Mouse (Mus musculus) embryonic facial prominence, embryonic 13.5 days (tissue): ENCODE results near the gene Zyx. TPM values are rescaled to one million over a fixed set of nuclear protein-coding genes. Genes with fewer than 3 reads are reported as not detected.

ENCODE experiments used
- ATAC-seq: fragments of 200-750 bp; cut with Nextera tagmentation; 2 replicates; pipeline ENCODE4 v1.8.0; 2017; ENCODE audit warnings: low read depth; ENCODE audit not compliant: insufficient number of reproducible peaks, insufficient read depth, low FRiP score, low TSS enrichment
- H3K27ac ChIP-seq: fragments of 300-500 bp; sonication (generic); 2 replicates; pipeline ENCODE4 v1.5.1; 2015; ENCODE audit warnings: moderate library complexity, mild to moderate bottlenecking, inconsistent platforms
- H3K27me3 ChIP-seq: fragments of 300-500 bp; sonication (generic); 2 replicates; pipeline ENCODE4 v1.6.1; 2015; ENCODE audit warnings: mild to moderate bottlenecking, inconsistent platforms
- H3K36me3 ChIP-seq: fragments of 300-500 bp; sonication (generic); 2 replicates; pipeline ENCODE4 v1.6.1; 2015; ENCODE audit warnings: mild to moderate bottlenecking, inconsistent platforms
- H3K4me1 ChIP-seq: fragments of 300-500 bp; sonication (generic); 2 replicates; pipeline ENCODE4 v1.6.1; 2015; ENCODE audit warnings: inconsistent platforms
- H3K4me2 ChIP-seq: fragments of 300-500 bp; sonication (generic); 2 replicates; pipeline ENCODE4 v1.6.1; 2015; ENCODE audit warnings: moderate library complexity, mild to moderate bottlenecking, inconsistent platforms
- H3K4me3 ChIP-seq: fragments of 300-500 bp; sonication (generic); 2 replicates; pipeline ENCODE4 v1.5.1; 2015; ENCODE audit warnings: mild to moderate bottlenecking, inconsistent platforms
- H3K9ac ChIP-seq: fragments of 300-500 bp; sonication (generic); 2 replicates; pipeline ENCODE4 v1.6.1; 2015; ENCODE audit warnings: mild to moderate bottlenecking, inconsistent platforms
- H3K9me3 ChIP-seq: fragments of 300-500 bp; sonication (generic); 2 replicates; pipeline ENCODE4 v1.6.1; 2016; ENCODE audit warnings: inconsistent platforms
- WGBS: fragments of 180-500 bp; shearing (Covaris S2); methylation state at CpG from one replicate; pipeline ENCODE4 v1.1.7; 2015; ENCODE audit warnings: mixed read lengths; 5-methylcytosine and 5-hydroxymethylcytosine counted together
- polyA plus RNA-seq: library from polyadenylated mRNA; unstranded; fragments of >200 nt; fragmentation: Nextera tagmentation; extraction: Ambion mirVana; gene quantifications from 2 replicates; pipeline ENCODE4 v1.2.1, GENCODE M21; 2015

Gene Zyx
- polyA plus RNA-seq, 1 experiment from 2014 or later, result 77.2 TPM

DNA sequence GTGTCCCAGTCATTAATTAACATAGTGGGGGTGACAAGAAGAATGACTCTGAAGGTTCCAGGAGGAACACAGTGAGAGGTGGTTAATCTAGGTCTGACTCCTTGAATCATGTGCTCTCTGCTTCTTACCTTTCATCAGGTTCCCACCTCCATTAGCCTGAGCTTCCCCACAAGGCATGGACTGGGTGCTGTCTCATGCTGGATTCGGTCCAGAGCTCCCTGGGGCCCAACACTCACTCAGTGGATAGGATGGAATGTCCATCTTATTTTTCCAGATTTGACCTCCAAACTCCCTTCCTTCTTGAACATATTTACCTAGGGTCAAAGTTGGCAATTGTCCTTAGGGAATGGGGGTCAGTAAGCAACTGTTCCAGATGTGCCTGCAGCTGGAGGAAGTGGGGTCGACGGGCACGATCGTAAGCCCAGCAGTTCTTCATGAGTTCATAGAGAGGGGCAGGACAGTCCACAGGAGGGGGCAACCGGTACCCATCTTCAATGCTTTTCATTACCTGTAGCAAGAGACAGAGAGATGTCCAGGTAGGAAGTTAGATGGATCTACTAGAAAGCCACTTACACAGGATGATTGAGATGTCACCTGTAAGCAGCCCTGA, 10.9 kb downstream of the Zyx start:
- Histone ChIP-seq H3K4me3 (no peak overlapping the region), H3K4me1 (no peaks in the 10 kb centered on the region), H3K4me2 (no peak overlapping the region), H3K27ac (no peak overlapping the region), H3K9ac (no peak overlapping the region), H3K9me3 (no peaks in the 10 kb centered on the region), H3K27me3 (no peaks in the 10 kb centered on the region), H3K36me3 (peaks cover 65% of the 10 kb centered on the region)
- WGBS, result 77% methylated on average over 6 of the region's 6 CpGs
- ATAC-seq, result no peak

DNA sequence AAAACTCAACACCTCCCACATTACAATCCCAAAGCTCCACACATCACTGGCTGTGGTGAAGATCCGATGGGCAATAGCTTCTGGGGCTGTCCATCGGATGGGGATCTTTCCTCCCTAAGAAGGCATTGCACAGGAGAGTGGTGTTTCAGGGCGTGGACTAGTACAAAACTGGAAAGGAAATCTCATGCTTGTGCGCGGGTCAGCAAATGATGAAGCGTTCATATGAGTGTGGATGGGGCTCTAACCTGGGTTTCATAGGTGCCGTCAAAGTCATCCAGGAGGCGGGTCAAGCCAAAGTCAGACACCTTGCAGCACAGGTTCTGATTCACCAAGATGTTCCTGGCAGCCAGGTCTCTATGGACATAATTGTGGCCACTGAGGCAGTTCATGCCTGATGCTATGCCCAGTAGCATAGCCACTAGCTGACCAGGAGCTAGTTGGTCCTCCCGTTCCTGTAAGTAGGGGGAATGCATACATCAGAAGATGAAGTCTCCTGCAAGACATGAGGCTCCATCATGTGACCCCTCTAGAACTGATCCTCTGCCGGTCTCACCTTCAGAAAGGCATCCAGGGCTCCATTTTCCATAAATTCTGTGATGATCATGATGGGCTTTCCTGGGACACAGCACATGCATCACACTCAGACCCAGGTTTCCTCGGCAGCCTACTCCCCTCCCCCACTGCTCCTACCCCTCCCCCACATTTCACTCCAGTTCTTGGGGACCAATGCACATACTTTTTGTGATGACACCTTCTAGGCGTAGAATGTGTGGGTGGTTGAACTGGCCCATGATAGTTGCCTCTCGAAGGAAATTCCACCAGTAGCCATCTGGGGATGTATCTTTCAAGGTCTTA, 11.8 kb downstream of the Zyx start:
- WGBS, result 92% methylated on average over 13 of the region's 13 CpGs
- no peak overlapping the region for H3K27ac ChIP-seq
- no peaks in the 10 kb centered on the region for H3K4me1 ChIP-seq
- no peaks in the 10 kb centered on the region for H3K27me3 ChIP-seq
- no peaks in the 10 kb centered on the region for H3K9me3 ChIP-seq
- no peak overlapping the region for H3K4me3 ChIP-seq
- no peak overlapping the region for H3K4me2 ChIP-seq
- peaks cover 56% of the 10 kb centered on the region for H3K36me3 ChIP-seq
- no peak overlapping the region for H3K9ac ChIP-seq
- no peak for ATAC-seq

DNA sequence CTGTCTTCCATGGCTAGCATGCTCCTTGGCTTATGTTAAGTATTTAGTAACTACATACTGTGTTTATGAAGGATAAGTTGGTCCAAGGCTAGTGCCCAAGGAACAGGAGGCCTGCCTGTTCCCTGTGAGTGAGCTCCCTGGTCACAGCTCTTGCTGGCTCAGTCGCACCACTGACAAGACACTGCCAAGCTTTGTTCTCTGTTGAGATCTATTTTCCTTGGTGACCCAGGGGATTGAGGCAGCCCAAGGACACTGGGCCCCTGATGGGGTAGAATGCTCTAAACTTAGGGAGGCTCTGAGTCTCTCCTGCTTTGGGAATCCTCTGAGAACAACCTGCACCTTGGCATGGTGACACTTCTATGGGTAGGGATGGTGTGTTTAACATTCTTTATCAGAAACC, 12.6 kb downstream of the Zyx start:
- no peak overlapping the region for H3K9ac ChIP-seq
- H3K4me3 ChIP-seq, result no peak overlapping the region
- H3K27me3 ChIP-seq, result no peaks in the 10 kb centered on the region
- no peaks in the 10 kb centered on the region for H3K9me3 ChIP-seq
- peaks cover 48% of the 10 kb centered on the region for H3K36me3 ChIP-seq
- no peaks in the 10 kb centered on the region for H3K4me1 ChIP-seq
- H3K27ac ChIP-seq, result no peak overlapping the region
- ATAC-seq, result no peak
- no peak overlapping the region for H3K4me2 ChIP-seq
- 43% methylated on average over 1 of the region's 1 CpGs for WGBS

DNA sequence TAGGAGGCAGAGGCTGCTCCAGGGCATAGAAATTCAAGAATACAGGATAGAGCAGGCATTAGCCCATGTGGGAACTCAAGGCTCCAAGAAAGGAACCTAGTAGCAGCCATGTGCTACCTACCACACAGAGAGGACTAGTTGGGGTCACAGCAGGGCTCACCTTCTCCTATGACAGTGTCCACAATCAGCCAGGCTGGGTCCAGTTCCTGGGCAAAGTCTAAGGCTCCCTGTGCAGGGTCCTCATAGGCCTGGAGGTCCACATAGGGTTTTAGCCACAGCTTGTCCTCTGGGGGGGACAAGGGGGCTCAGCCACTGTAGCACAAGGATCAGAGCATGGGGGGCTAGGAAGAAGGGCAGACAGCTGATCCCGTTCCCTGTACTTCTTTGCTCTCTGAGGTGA, 13.1 kb downstream of the Zyx start:
- ATAC-seq, result no peak

DNA sequence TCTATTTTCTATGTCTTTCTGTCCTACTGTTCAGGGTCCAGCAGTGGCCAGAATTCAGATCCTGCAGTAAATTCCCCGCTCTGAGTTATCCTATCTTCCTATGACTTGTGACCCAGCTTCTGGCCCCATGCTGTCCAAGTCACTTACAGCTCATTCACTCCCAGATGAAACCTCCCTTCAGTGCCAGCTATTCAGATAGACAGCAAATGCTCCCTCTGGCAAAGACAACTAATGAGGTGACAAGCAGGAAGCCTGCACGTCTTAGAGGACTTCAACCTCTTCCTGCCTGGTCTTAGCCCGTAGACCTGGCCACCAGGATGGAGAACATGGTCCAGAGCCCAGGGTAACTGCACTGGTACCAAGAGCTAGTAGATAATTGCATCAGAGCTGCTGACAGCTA, 13.5 kb downstream of the Zyx start:
- Histone ChIP-seq H3K4me2 (no peak overlapping the region), H3K27me3 (no peaks in the 10 kb centered on the region), H3K4me3 (no peak overlapping the region)

More for the DNA sequence above, 13.1 kb downstream of the Zyx start:
- Histone ChIP-seq H3K27me3 (no peaks in the 10 kb centered on the region), H3K9me3 (no peaks in the 10 kb centered on the region), H3K4me3 (no peak overlapping the region), H3K27ac (no peak overlapping the region), H3K4me1 (no peaks in the 10 kb centered on the region), H3K36me3 (peaks cover 43% of the 10 kb centered on the region), H3K4me2 (no peak overlapping the region), H3K9ac (no peak overlapping the region)
- WGBS, result 71% methylated on average over 1 of the region's 1 CpGs

DNA sequence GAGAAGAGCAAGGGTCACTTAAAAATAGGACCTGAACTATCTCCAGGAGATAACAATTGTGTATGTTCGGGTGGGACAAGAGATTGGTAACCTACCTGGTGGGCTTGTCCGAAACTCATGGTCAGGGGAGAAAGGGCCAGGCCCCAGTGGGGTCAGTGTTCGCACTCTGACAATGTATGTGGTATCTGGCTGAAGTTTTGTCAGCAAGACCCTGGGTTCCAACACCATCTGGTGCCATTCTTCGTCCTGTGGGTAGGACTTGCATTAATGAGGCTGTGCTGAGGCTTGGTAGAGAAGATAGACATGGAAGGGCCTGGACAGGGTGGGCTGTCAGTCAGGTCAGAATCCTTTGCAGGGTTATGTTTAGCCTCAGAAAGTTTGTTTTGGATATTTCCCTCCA, 14.6 kb downstream of the Zyx start:
- H3K27ac ChIP-seq, result no peak overlapping the region
- H3K36me3 ChIP-seq, result peaks cover 28% of the 10 kb centered on the region
- ATAC-seq, result no peak
- H3K4me1 ChIP-seq, result no peaks in the 10 kb centered on the region
- WGBS, result 91% methylated on average over 4 of the region's 4 CpGs
- no peak overlapping the region for H3K9ac ChIP-seq
- no peak overlapping the region for H3K4me2 ChIP-seq
- H3K4me3 ChIP-seq, result no peak overlapping the region
- no peaks in the 10 kb centered on the region for H3K9me3 ChIP-seq
- H3K27me3 ChIP-seq, result no peaks in the 10 kb centered on the region

More for the DNA sequence above, 13.5 kb downstream of the Zyx start:
- 63% methylated on average over 3 of the region's 3 CpGs for WGBS
- H3K27ac ChIP-seq, result no peak overlapping the region
- H3K9me3 ChIP-seq, result no peaks in the 10 kb centered on the region
- H3K36me3 ChIP-seq, result peaks cover 39% of the 10 kb centered on the region
- H3K4me1 ChIP-seq, result no peaks in the 10 kb centered on the region
- no peak overlapping the region for H3K9ac ChIP-seq
- no peak for ATAC-seq

DNA sequence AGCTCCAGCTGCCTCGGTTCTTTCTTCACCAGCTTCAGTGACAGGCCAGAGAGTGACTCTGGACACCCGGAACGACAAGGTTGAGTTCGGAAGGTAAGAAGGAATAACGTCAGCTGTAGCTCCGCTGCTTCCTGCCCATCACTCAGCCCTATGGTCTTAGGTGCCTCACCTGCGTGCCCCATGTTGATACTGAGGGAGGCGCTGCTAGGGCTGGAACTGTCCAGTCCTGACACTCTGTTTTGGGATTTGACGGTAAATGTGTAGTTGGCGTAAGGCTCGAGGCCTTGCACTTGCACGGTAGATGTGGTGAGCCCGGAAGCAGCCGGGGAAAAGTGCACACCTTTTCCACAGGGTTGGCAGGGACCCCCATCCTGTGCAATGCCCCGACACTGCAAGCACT, 15.2 kb downstream of the Zyx start:
- no peaks in the 10 kb centered on the region for H3K4me1 ChIP-seq
- H3K27ac ChIP-seq, result no peak overlapping the region
- H3K9me3 ChIP-seq, result no peaks in the 10 kb centered on the region
- WGBS, result 89% methylated on average over 15 of the region's 15 CpGs
- no peak overlapping the region for H3K4me2 ChIP-seq
- ATAC-seq, result no peak
- H3K4me3 ChIP-seq, result no peak overlapping the region
- no peak overlapping the region for H3K9ac ChIP-seq
- H3K36me3 ChIP-seq, result peaks cover 22% of the 10 kb centered on the region
- no peaks in the 10 kb centered on the region for H3K27me3 ChIP-seq

DNA sequence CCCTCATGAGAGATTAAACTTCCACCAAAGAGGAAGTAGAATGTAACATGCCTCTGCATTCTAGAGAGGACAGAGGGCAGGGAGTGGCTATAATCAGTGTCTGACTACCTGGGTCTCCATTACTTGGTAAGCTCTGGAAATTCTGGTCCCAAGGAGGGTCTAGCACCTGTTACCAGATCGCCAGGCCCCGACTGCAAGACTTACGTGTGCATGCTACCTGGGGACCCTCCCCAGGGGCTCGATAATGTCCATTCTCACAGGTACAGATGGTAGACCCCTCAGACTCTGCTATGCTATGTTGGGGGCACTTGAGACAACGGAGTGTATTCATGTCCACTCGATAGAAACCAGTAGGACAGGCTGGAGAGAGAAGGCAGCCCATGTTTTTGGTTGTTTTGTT, 15.8 kb downstream of the Zyx start:
- Histone ChIP-seq H3K4me2 (no peak overlapping the region), H3K9ac (no peak overlapping the region), H3K9me3 (no peaks in the 10 kb centered on the region), H3K4me1 (no peaks in the 10 kb centered on the region), H3K27ac (no peak overlapping the region), H3K36me3 (peaks cover 16% of the 10 kb centered on the region), H3K27me3 (no peaks in the 10 kb centered on the region), H3K4me3 (no peak overlapping the region)
- 90% methylated on average over 6 of the region's 6 CpGs for WGBS
- ATAC-seq, result no peak

DNA sequence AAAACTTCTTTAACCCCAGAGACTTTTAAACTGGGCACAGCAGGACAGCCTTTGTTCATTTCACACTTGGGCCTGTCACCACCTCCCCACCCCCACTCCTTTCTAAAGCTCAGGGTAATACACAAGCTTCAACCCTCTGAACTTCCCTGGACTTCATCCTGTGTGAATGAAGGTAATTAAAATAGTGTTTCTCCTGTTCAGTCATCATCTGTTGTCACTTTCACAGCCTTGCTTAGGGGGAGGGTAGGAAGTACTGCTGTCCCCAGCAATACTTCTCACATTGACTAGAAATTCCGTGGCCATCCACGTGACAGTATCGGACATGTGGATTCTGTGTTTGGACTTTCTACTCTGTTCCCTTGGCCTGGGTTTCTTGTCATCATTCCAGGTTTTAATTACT, 20.4 kb downstream of the Zyx start:
- no peaks in the 10 kb centered on the region for H3K36me3 ChIP-seq
- no peak overlapping the region for H3K27ac ChIP-seq
- peaks cover 21% of the 10 kb centered on the region for H3K4me1 ChIP-seq
- WGBS, result 24% methylated on average over 3 of the region's 3 CpGs
- H3K9me3 ChIP-seq, result no peaks in the 10 kb centered on the region
- no peak overlapping the region for H3K4me3 ChIP-seq
- H3K9ac ChIP-seq, result no peak overlapping the region
- no peak for ATAC-seq
- no peak overlapping the region for H3K4me2 ChIP-seq
- no peaks in the 10 kb centered on the region for H3K27me3 ChIP-seq

DNA sequence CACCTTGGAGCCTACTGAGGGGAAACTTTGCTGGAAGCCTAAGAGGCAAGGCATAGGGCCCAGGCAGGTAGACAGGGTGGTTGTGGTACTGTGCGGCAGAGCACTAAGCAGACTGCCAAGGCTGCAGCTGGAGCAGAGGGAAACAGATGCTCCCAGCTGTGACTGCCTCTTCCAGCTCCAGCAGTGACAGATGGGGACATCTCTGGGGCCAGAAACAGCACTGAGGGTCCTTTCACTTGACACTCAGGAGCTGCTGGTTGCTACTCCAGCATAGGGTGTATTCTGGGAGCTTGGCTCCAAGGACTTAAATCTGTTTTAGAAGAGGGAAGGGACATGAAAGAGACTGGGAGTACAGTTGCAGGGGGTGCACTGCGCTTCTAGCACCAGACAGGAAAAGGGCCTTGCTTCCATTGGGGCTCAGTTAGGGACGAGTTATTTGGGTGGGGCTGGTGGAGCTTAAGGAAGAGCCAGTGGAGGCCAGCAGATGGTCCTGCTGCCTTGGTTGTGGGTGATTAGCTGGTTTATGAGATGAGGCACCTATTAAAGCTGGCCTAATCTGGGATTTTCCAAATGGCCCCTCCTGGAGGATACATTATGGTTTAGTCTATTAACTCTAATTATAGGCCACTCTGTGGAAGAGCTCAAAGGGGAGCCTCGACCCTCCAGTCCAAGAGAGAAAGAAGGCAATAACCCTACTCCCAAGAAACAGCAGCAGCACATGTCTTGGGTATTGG, 21.4 kb downstream of the Zyx start:
- Histone ChIP-seq H3K36me3 (no peaks in the 10 kb centered on the region), H3K4me1 (peaks cover 21% of the 10 kb centered on the region), H3K4me2 (no peak overlapping the region), H3K9me3 (no peaks in the 10 kb centered on the region), H3K9ac (no peak overlapping the region), H3K27me3 (no peaks in the 10 kb centered on the region), H3K4me3 (no peak overlapping the region), H3K27ac (no peak overlapping the region)
- ATAC-seq, result no peak
- WGBS, result 56% methylated on average over 4 of the region's 4 CpGs

DNA sequence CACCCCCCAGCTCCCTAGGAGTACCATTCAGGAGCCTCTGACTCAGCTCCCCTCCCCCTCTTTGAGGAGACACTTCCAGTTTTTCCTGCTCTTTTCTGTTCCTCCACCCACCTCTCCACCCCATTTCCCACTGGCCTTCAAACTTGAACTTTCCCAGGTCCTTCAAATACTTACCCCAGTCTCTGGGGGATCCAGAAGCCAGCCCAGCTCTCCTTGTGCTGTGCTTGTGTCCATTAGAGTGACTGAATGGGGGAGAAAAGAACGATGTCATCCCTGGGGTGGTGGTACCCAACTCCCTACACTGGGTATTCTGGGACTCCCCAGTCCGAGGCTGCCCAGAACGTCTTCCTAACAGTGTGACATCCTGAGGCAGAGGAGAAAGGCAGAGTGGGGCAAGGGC, 22.6 kb downstream of the Zyx start:
- H3K4me1 ChIP-seq, result peaks cover 21% of the 10 kb centered on the region
- H3K27me3 ChIP-seq, result no peaks in the 10 kb centered on the region
- peak overlapping the region; percentile 63 for H3K4me3 ChIP-seq
- peak overlapping the region; percentile 76; the same call in 1 of the 2 replicates for H3K9ac ChIP-seq
- peak overlapping the region; percentile 64; the same call in 1 of the 2 replicates for H3K27ac ChIP-seq
- 11% methylated on average over 3 of the region's 3 CpGs for WGBS
- H3K9me3 ChIP-seq, result no peaks in the 10 kb centered on the region
- H3K4me2 ChIP-seq, result peak overlapping the region; percentile 91
- H3K36me3 ChIP-seq, result no peaks in the 10 kb centered on the region
- no peak for ATAC-seq
